Mouse (Mus musculus): ENCODE results near the gene Vps51. TPM values are rescaled to one million over a fixed set of nuclear protein-coding genes. Genes with fewer than 3 reads are reported as not detected.

The Vps51 gene
- total and polyA plus RNA-seq, 3 experiments, result 29.3 to 39.8 (median 32.4) TPM

- H3K36me3 ChIP-seq (replicated peaks), result peaks cover 71% of the 10 kb centered on the region
- ATAC-seq (ENCODE audit: extremely low read depth, insufficient number of reproducible peaks, low FRiP score, poor library complexity, severe bottlenecking), result peak; percentile 40
- H3K4me1 ChIP-seq (ENCODE audit: insufficient read depth, low read depth, low read length), result peaks cover 36% of the 10 kb centered on the region
These were observed 41.1 kb upstream of the Vps51 start, which contains the start of gene Sac3d1 for GRCm38 (mm10) chr19:6117986-6118676. Sac3d1 (minus strand) TSS chr19:6118650.

GRCm38 (mm10) chr19:6117346-6117985, 40.4 kb upstream of the Vps51 start:
- DNase-seq (ENCODE audit: low spot score) (peak; percentile 16), ATAC-seq (ENCODE audit: extremely low read depth, insufficient number of reproducible peaks, low FRiP score, poor library complexity, severe bottlenecking) (no peak)
- TF ChIP-seq CTCF (IDR thresholded peaks at IDR 0.05; ENCODE audit: low read depth, low read length) (no peak), POLR2AphosphoS5 (IDR thresholded peaks at IDR 0.05; ENCODE audit: insufficient replicate concordance, low read depth, low read length) (no peak), TAL1 (conservative IDR thresholded peaks at IDR 0.05; ENCODE audit: low read depth, low read length) (no peak), GATA1 (IDR thresholded peaks at IDR 0.05; ENCODE audit: borderline replicate concordance, low read length) (no peak), GATA2 (IDR thresholded peaks at IDR 0.05; ENCODE audit: borderline replicate concordance, low read depth, low read length) (no peak)
- Histone ChIP-seq H3K27me3 (ENCODE audit: insufficient read depth, low read length) (no peaks in the 10 kb centered on the region), H3K9me3 (replicated peaks) (no peaks in the 10 kb centered on the region), H3K4me1 (ENCODE audit: insufficient read depth, low read depth, low read length) (peaks cover 36% of the 10 kb centered on the region), H3K36me3 (replicated peaks) (peaks cover 75% of the 10 kb centered on the region), H3K4me3 (ENCODE audit: low read depth, low read length) (peak overlapping the region; percentile 90)

More at GRCm38 (mm10) chr19:6117986-6118676, 41.1 kb upstream of the Vps51 start, which contains the start of gene Sac3d1:
- no peaks in the 10 kb centered on the region for H3K9me3 ChIP-seq (replicated peaks)
- no peaks in the 10 kb centered on the region for H3K27me3 ChIP-seq (ENCODE audit: insufficient read depth, low read length)
- DNase-seq (ENCODE audit: low spot score), result peak; percentile 92
- peak within 1 kb of the TSS; percentile 90 for H3K4me3 ChIP-seq (ENCODE audit: low read depth, low read length)
- TF ChIP-seq GATA1 (IDR thresholded peaks at IDR 0.05; ENCODE audit: borderline replicate concordance, low read length), result no peak
- TF ChIP-seq CTCF (IDR thresholded peaks at IDR 0.05; ENCODE audit: low read depth, low read length), result no peak
- TF ChIP-seq TAL1 (conservative IDR thresholded peaks at IDR 0.05; ENCODE audit: low read depth, low read length), result no peak
- TF ChIP-seq POLR2AphosphoS5 (IDR thresholded peaks at IDR 0.05; ENCODE audit: insufficient replicate concordance, low read depth, low read length), result no peak
- no peak for TF ChIP-seq GATA2 (IDR thresholded peaks at IDR 0.05; ENCODE audit: borderline replicate concordance, low read depth, low read length)

- no peak for TF ChIP-seq GATA2 (IDR thresholded peaks at IDR 0.05; ENCODE audit: borderline replicate concordance, low read depth, low read length)
- TF ChIP-seq CTCF (IDR thresholded peaks at IDR 0.05; ENCODE audit: low read depth, low read length), result no peak
- TF ChIP-seq GATA1 (IDR thresholded peaks at IDR 0.05; ENCODE audit: borderline replicate concordance, low read length), result no peak
- no peak for TF ChIP-seq POLR2AphosphoS5 (IDR thresholded peaks at IDR 0.05; ENCODE audit: insufficient replicate concordance, low read depth, low read length)
- no peak for TF ChIP-seq TAL1 (conservative IDR thresholded peaks at IDR 0.05; ENCODE audit: low read depth, low read length)
- no peak for ATAC-seq (ENCODE audit: extremely low read depth, insufficient number of reproducible peaks, low FRiP score, poor library complexity, severe bottlenecking)
- Histone ChIP-seq H3K36me3 (replicated peaks) (peaks cover 73% of the 10 kb centered on the region), H3K4me3 (ENCODE audit: low read depth, low read length) (peak overlapping the region; percentile 41; the same call in 1 of the 2 replicates), H3K9me3 (replicated peaks) (no peaks in the 10 kb centered on the region), H3K4me1 (ENCODE audit: insufficient read depth, low read depth, low read length) (peaks cover 36% of the 10 kb centered on the region), H3K27me3 (ENCODE audit: insufficient read depth, low read length) (no peaks in the 10 kb centered on the region)
- DNase-seq (ENCODE audit: low spot score), result no peak
These were observed 39.3 kb upstream of the Vps51 start for GRCm38 (mm10) chr19:6116113-6116850.

- DNase-seq (ENCODE audit: low spot score) (no peak), ATAC-seq (ENCODE audit: extremely low read depth, insufficient number of reproducible peaks, low FRiP score, poor library complexity, severe bottlenecking) (no peak)
- peaks cover 66% of the 10 kb centered on the region for H3K36me3 ChIP-seq (replicated peaks)
- TF ChIP-seq GATA2 (IDR thresholded peaks at IDR 0.05; ENCODE audit: borderline replicate concordance, low read depth, low read length) (no peak), POLR2AphosphoS5 (IDR thresholded peaks at IDR 0.05; ENCODE audit: insufficient replicate concordance, low read depth, low read length) (no peak), CTCF (IDR thresholded peaks at IDR 0.05; ENCODE audit: low read depth, low read length) (no peak), GATA1 (IDR thresholded peaks at IDR 0.05; ENCODE audit: borderline replicate concordance, low read length) (no peak), TAL1 (conservative IDR thresholded peaks at IDR 0.05; ENCODE audit: low read depth, low read length) (no peak)
- H3K4me3 ChIP-seq (ENCODE audit: low read depth, low read length), result no peak overlapping the region
- no peaks in the 10 kb centered on the region for H3K9me3 ChIP-seq (replicated peaks)
- H3K4me1 ChIP-seq (ENCODE audit: insufficient read depth, low read depth, low read length), result peaks cover 36% of the 10 kb centered on the region
- H3K27me3 ChIP-seq (ENCODE audit: insufficient read depth, low read length), result peaks cover 2% of the 10 kb centered on the region; the same call in 1 of the 2 replicates
These were observed 36.1 kb upstream of the Vps51 start for GRCm38 (mm10) chr19:6113116-6113515.

- peaks cover 62% of the 10 kb centered on the region for H3K4me1 ChIP-seq (ENCODE audit: insufficient read depth, low read depth, low read length)
- peak within 1 kb of the TSS; percentile 31; the same call in 1 of the 2 replicates for H3K4me3 ChIP-seq (ENCODE audit: low read depth, low read length)
- H3K9me3 ChIP-seq (replicated peaks), result no peaks in the 10 kb centered on the region
These were observed 28.6 kb upstream of the Vps51 start, which contains the start of gene Naaladl1 for GRCm38 (mm10) chr19:6105586-6105985. Naaladl1 (plus strand) TSS chr19:6105782.

More at GRCm38 (mm10) chr19:6105586-6105985, 28.6 kb upstream of the Vps51 start, which contains the start of gene Naaladl1:
- H3K36me3 ChIP-seq (replicated peaks), result peaks cover 31% of the 10 kb centered on the region
- DNase-seq (ENCODE audit: low spot score), result no peak
- ATAC-seq (ENCODE audit: extremely low read depth, insufficient number of reproducible peaks, low FRiP score, poor library complexity, severe bottlenecking), result no peak
- H3K27me3 ChIP-seq (ENCODE audit: insufficient read depth, low read length), result peaks cover 2% of the 10 kb centered on the region; the same call in 1 of the 2 replicates
- TF ChIP-seq POLR2AphosphoS5 (IDR thresholded peaks at IDR 0.05; ENCODE audit: insufficient replicate concordance, low read depth, low read length), result no peak
- TF ChIP-seq GATA2 (IDR thresholded peaks at IDR 0.05; ENCODE audit: borderline replicate concordance, low read depth, low read length), result no peak
- TF ChIP-seq TAL1 (conservative IDR thresholded peaks at IDR 0.05; ENCODE audit: low read depth, low read length), result no peak
- TF ChIP-seq CTCF (IDR thresholded peaks at IDR 0.05; ENCODE audit: low read depth, low read length), result no peak

Data from G1E (cell line).